Mouse (Mus musculus): ENCODE results near the gene Enkd1.

The Enkd1 gene

DNA sequence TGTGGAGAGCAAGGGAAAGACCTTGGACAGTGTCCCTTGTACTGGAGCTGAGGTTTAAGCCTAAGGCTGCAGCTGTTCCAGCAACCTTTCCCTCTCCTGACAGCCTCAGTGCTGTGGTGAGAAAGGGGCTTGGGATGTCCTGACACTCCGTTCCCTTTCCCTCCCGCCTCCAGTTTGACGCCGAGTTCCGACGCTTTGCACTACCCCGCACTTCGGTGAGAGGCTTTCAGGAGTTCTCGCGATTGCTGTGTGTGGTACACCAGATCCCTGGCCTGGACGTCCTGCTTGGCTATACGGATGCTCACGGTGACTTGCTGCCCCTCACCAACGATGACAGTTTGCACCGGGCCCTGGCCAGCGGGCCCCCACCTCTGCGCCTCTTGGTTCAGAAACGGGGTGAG is 6.0 kb downstream of the Enkd1 start:
- in situ Hi-C loops (cut with MboI, MseI): no loop called here

- in situ Hi-C loops (cut with MboI, MseI): no loop called here
Observed at GRCm38 (mm10) chr8:105700966-105701824, 6.8 kb downstream of the Enkd1 start, which contains the start of the genes Acd and Pard6a. Gene Acd, minus strand, starts transcription at chr8:105701102. Gene Pard6a, plus strand, starts transcription at chr8:105701148.

DNA sequence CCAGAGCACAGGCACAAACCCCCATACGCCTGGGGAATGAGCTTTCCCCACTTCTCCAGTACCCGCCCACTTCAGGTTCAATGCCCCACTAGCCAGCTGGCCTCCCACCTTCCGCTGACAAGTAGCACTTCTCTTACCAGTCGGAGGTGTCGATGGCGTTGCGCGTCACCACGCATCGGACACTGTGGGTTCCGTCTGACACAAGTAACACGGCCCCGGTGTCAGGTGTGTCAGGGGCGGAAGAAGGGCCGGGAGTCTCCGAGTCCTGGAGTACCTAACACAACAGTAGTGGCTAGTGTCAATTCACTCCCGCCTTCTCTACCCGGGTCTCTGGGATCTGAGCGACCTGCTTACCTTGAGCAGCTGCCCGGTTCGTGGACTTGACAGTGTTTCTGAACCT is 7.4 kb downstream of the Enkd1 start:
- in situ Hi-C loops (cut with MboI, MseI): no loop called here

DNA sequence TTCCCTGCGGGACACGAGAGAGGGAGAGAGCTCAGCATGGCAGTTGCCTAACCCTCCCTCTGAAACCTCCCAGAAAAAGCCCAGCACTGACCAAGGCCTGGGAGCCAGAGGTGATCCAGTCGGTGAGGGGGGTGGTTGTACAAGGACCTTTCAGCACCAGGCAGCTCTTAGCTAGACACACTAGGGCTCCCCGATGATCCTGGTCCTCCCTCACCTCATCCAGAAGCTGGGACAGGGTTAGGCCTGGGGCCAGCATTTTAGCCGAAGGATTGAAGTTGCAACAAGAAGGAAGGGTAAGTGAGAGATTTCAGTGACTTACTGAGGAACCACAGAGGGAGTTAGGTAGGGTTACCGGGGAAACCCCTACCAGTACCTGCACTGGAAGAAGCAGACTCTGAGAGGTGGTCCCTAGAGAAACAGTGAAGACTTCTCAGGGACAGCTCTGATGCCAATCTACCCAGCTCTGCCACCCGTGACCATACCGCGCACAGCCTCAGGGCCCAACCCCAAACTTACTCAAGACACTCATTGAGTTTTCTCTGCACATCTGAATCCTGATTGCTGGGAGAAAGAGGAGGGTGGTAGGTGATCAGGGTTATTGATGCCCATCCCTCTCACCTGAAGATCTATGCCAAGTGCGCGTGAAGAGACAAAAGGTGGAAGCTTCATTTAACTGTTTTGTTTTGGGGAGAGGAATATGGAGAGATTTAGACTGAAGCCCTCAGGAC is 8.4 kb downstream of the Enkd1 start:
- in situ Hi-C loops (cut with MboI, MseI): no loop called here

DNA sequence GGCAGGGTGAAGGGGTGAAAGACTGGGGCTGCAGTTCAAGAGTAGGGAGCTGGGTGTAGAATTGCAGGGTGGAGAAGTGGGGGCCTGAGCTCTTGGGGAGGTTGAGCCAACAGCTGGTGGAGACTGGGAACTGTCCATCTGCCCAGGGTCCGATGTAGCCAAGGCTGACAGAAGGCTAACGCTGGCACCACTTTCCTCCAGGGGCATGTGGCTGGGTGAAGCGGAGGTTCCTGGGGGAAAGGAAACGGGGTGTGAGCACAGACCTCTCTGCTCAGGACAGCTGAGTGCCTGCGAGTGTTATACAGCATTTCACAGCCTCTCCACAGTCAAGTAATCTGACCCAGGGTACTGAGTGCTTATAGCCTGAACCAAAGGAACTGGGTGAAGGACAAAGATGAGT is 9.3 kb downstream of the Enkd1 start:
- in situ Hi-C loops (cut with MboI, MseI): no loop called here

- in situ Hi-C loops (cut with MboI, MseI): no loop called here
Observed at GRCm38 (mm10) chr8:105697196-105697780, 10.7 kb downstream of the Enkd1 start.

GRCm38 (mm10) chr8:105695080-105695780 is 12.8 kb downstream of the Enkd1 start:
- in situ Hi-C loops (cut with MboI, MseI): no loop called here

DNA sequence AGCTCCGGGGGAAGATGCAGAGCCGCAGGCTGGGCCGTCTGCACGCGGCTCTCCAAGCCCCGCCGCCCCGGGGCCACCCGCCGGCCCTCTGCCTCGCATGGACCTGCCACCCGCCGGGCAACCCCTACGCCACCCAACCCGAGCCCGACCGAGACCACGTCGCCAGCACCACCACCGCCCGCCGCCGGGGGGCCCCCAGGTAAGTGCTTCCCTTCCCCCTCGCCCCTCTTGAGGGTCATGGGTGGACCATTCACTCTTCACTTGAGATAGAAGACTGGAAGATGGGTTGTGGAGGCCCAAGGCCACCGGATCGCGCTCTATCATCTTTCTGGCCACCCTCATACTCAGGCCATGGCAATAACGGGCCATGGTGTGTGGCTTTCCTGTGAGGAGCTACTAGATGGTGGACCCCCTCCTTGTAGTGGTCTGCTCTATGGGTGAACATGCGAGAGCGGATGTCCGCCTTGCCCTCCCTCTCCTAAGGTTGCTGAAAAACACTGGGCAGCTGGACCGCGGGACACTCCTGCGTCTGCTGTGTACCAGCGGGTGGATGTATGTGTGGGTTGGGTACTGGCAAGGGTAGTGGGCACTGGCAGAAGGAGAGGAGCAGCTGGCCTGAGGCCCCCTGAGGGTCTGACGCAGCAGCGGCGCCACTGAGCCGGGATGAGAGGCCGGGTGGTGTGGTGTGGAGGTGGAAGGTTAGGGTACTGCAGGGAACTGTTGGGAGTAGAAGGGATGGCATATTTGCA is 13.8 kb downstream of the Enkd1 start:
- in situ Hi-C loops (cut with MboI, MseI): no loop called here

DNA sequence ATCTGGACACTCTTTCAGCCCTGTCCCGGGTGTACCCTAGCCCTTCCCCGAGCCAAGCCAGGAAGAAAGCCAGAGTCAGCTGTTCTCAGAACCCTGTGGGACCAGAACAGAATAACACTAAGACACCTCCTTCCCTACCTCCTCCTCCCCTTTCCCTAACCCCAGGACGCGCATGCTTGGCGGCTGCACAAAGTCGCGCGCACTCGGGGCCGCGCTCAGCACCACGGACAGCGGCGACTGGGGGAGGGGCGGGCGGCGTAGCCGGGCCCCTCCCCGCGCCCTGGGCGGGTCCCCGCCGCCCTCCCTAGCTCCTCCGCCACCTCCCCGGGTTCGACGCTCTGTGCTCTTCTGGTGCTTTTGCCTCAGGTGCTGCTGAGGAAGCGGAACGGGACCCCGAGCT is 14.4 kb downstream of the Enkd1 start:
- in situ Hi-C loops (cut with MboI, MseI): no loop called here

DNA sequence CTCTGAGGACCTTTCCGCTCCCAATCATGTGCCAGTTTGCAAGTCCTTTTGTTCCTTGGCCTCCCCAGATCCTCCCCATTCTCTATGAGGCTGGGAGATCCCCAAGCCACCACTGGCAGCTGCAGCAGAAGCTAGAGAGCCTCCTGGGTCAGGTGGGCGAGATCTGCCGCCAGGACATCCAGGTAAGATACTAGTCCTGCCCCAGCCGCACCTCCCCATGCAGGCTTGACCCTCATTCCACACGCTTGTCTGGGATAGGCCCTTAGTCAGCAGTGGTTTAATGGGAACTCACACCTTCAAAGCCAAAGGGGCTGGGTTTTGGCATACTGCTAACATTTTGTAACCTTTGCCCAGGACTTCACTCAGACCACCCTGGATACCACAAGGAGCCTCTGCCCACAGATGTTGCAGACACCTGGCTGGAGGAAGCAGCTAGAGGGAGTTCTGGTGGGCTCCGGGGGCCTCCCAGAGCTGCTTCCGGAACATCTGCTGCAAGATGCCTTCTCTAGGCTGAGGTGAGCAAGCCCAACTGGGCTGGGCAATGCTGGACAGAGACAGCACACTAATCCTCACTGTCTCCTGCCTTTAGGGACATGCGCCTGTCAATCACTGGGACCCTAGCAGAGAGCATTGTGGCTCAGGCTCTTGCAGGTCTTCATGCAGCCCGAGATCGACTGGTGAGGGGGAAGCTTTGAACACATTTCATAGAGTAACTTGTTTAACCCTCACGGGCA is 15.4 kb downstream of the Enkd1 start:
- in situ Hi-C loops (cut with MboI, MseI): no loop called here

DNA sequence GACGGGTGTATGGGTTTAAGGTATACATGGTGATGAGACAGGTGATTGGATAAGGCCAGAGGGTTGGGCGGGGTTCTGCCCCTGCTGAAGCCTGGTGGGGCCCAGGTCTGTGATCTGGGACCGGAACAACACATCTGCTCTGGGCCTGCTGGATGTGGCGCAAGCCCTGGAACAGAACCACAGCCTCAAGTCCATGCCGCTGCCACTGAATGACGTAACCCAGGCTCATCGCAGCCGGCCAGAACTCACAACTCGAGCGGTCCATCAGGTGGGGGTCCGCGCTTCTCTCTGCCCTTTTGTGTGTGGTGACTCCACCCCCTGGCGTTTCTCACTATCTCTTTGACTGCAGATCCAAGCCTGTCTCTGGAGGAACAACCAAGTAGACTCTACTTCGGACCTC is 17.0 kb downstream of the Enkd1 start:
- in situ Hi-C loops (cut with MboI, MseI): no loop called here

DNA sequence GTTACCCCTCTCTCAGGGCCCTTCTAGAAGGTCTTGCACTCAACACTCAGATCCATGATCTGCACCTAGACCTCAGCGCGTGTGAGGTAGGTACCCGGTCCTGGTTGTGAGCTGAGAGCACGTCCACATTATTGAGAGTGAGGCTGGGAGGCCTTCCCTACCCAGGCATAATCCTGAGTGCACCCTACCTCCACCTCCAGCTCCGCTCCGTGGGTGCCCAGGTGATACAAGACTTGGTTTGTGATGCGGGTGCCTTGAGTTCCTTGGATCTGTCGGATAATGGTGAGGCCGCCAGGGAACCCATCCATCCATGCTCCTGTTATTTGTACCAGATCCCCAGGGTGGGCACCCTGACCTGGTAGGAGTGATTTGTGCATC is 18.0 kb downstream of the Enkd1 start:
- in situ Hi-C loops (cut with MboI, MseI): loop anchor here (5.0 kb wide), 1 partner anchor 73 kb away; no protein-coding TSS in a partner anchor

GRCm38 (mm10) chr8:105689256-105689982 is 18.6 kb downstream of the Enkd1 start:
- in situ Hi-C loops (cut with MboI, MseI): loop anchor here (5.0 kb wide), 1 partner anchor 72 kb away; no protein-coding TSS in a partner anchor

DNA sequence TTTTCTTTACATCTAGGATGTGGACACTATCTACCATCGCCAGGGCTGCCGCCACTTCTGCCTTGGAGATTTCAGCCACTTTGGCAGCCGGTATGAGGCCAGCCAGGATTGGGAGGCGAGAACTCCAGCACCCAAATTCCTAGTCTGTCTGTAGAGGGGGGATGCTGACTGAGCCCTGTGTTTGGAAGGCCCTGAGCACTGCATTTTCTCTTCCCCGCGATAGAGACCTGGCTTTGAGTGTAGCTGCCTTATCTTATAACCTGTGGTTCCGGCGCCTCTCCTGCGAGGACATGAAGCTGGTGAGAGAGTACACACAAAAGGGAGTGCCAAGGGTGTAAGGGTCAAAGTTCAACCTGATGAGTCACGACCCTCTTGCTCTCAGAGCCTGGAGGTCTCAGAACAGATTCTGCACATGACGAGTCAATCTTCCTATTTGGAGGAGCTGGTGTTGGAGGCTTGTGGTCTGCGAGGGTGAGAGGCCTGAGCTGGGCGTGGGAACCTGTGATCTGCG is 19.7 kb downstream of the Enkd1 start:
- in situ Hi-C loops (cut with MboI, MseI): loop anchor here (5.0 kb wide), 1 partner anchor 71 kb away; no protein-coding TSS in a partner anchor

- in situ Hi-C loops (cut with MboI, MseI): loop anchor here (5.0 kb wide), 1 partner anchor 70 kb away; no protein-coding TSS in a partner anchor
Observed at GRCm38 (mm10) chr8:105687512-105687911, 20.5 kb downstream of the Enkd1 start.

DNA sequence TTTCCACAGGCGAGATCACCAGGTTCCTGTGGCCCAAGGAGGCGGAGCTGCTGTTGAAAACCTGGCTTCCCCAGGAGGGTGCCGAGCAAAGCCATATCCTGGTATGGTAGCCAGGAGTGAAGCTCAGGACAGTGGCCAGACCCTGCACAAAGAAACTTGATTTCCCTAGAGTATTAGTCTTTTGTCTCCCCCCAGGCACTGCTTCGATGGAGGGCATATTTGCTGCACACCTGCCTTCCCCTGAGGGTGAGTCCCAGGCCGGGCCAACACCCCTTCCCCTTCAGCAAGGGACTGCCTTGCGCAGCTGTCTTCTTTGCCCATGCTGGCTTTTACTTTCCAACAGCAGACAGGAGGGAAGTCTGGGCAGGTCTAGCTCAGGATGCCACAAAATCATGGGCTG is 21.5 kb downstream of the Enkd1 start:
- in situ Hi-C loops (cut with MboI, MseI): loop anchor here (5.0 kb wide), 1 partner anchor 69 kb away; no protein-coding TSS in a partner anchor

DNA sequence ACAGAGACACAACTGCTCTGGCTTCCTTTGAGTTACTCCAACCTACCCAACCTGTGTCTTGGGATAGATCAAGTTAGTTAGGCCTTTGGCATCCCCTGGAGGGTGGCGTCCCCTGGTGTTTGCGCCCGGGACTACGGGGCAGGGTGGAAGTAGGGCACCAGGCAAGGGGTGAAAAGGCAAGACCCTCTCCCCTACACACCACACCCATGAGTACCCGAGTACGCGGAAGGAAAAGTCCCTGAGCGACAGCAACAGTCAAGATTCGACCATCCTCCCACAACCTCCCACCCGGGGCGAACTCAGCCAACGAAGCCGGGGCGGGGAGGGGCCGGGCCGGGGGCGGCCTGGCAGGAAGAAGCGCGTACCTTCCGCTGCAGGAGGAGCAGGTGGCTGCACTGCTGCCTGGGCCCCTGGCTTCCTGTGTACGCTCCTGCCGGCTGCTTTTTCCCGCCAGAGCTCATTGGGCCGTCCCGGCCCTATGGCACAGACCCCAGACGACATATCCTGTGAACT is 22.2 kb downstream of the Enkd1 start, which contains the start of gene Carmil2:
Gene Carmil2, plus strand, starts transcription at position 479 of the 513 bp plus-strand sequence.
- in situ Hi-C loops (cut with MboI, MseI): loop anchor here (5.0 kb wide), 1 partner anchor 69 kb away; no protein-coding TSS in a partner anchor

DNA sequence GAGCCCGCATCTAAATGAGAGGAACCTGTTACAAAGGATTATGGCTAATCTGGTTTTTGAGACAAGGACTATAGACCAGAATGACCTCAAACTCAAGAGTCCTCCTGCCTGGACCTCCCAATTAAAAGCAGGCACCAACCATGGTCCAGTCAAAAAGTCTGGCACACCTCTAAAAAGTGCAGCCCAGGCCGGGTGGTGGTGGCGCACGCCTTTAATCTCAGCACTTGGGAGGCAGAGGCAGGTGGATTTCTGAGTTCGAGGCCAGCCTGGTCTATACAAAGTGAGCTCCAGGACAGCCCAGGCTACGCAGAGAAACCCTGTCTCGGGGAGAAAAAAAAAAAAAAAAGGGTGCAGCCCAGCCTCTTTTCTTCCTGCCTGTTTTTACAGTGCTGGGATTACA is 22.7 kb downstream of the Enkd1 start:
- in situ Hi-C loops (cut with MboI, MseI): loop anchor here (5.0 kb wide), 1 partner anchor 68 kb away; no protein-coding TSS in a partner anchor

- in situ Hi-C loops (cut with MboI, MseI): no loop called here
Observed at GRCm38 (mm10) chr8:105677891-105678290, 30.1 kb downstream of the Enkd1 start.

Measured in regulatory T cell (primary cell).